22 mouse cellular contexts compared by ENCODE assay signal in genomic region chr3:71728861-71729260, GRCm38 (mm10).
A peak's percentile ranks its signal among the peaks of the same experiment; 100 is the strongest.
DNase-seq lines count a peak whose midpoint lies in the region; TF ChIP-seq lines count a peak whose summit lies in the region.
"Had no signal": no experiment of that assay in that cellular context is flagged by ENCODE, and none has a peak within 500 bp of the region (broad histone marks: within the 10 kb centered on the region; RNA-seq: fewer than 3 reads in every experiment).

No protein-coding gene starts in this region.

- no peak for TF ChIP-seq CTCF in layer of hippocampus, adult 2 months (conservative IDR thresholded peaks at IDR 0.05)
- no peak for TF ChIP-seq CTCF in gastrocnemius, adult 2 months (IDR thresholded peaks at IDR 0.05)

- peak; percentile 41 to 63 for DNase-seq in layer of hippocampus, adult 2 months (ENCODE audit: low spot score in 2 of 2)
- no peak for DNase-seq in layer of hippocampus, adult 11-12 months (ENCODE audit: low spot score)
- peak; percentile 20 for DNase-seq in layer of hippocampus, adult 9-10 months (ENCODE audit: low spot score)
- no peak for DNase-seq in layer of hippocampus, postnatal 10 days (ENCODE audit: low spot score in 2 of 2)
- peak; percentile 4 for DNase-seq in telencephalon, adult 2 months (ENCODE audit: low read depth, low spot score)
- DNase-seq in gastrocnemius, adult 2 months: no peak
- DNase-seq: adrenal gland, adult 8-10 months; adrenal gland, postnatal 14 days; adrenal gland, postnatal 36 days; B cell, adult 2 months; cerebellum, adult 11 months; cerebellum, adult 18-20 months; cerebellum, adult 8-10 months; cerebellum, adult 9-11 months; cerebellum, postnatal 14 days; cerebellum, postnatal 36 days; embryo, embryonic 11 days had no signal

- no peak overlapping the region for H3K4me3 ChIP-seq in layer of hippocampus, adult 2 months
- H3K4me3 ChIP-seq in gastrocnemius, adult 2 months: no peak overlapping the region
- H3K4me3 ChIP-seq: embryonic facial prominence, embryonic 13.5 days; embryonic facial prominence, embryonic 15.5 days; erythroblast, embryonic 14.5 days; forebrain, embryonic 10.5 days; forebrain, embryonic 12.5 days had no signal

- intact Hi-C loops in gastrocnemius, adult 2 months (cut with DNase I): no loop called here

- peak overlapping the region; percentile 87 for H3K27ac ChIP-seq in layer of hippocampus, adult 2 months
- no peak overlapping the region for H3K27ac ChIP-seq in gastrocnemius, adult 2 months
- H3K27ac ChIP-seq: embryonic facial prominence, embryonic 13.5 days; embryonic facial prominence, embryonic 15.5 days; forebrain, embryonic 10.5 days; forebrain, embryonic 12.5 days had no signal

Comparison
In these comparisons a context has a peak if more than half of its experiments do, and no peak if none do; other contexts are left out.
1. DNase-seq: peak in layer of hippocampus, adult 2 months (2 of 2), layer of hippocampus, adult 9-10 months (single experiment) and telencephalon, adult 2 months (single experiment); none in layer of hippocampus, adult 11-12 months (single experiment), layer of hippocampus, postnatal 10 days (0 of 2) and gastrocnemius, adult 2 months (single experiment).